Mouse (Mus musculus): ENCODE measurements around the gene Chst11.

DNA sequence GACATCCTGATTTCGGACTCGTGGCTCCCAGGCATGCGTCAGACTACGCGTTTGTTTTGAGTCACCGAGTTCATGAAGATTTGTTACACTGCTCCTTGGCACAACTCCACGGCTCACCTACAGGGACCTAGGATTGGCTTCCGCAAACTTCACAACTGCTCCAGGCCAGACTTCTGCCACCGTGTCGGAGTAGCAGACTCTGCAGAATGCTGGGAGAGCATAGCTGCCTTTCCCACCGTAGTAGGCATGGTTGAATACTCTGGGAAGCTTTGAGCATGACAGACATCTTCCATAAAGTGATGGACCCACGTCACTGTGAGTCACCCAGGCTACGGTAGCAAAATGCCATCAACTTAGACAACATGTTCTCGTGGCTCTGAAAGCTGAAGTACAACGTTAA lies 9.5 kb upstream of the Chst11 start:
- TF ChIP-seq CTCF (IDR thresholded peaks at IDR 0.05) (no peak), EP300 (IDR thresholded peaks at IDR 0.05) (no peak)

All from lung, postnatal 0 days (tissue).